Mouse (Mus musculus): Measurements from ENCODE around the gene Psmd9.

DNA sequence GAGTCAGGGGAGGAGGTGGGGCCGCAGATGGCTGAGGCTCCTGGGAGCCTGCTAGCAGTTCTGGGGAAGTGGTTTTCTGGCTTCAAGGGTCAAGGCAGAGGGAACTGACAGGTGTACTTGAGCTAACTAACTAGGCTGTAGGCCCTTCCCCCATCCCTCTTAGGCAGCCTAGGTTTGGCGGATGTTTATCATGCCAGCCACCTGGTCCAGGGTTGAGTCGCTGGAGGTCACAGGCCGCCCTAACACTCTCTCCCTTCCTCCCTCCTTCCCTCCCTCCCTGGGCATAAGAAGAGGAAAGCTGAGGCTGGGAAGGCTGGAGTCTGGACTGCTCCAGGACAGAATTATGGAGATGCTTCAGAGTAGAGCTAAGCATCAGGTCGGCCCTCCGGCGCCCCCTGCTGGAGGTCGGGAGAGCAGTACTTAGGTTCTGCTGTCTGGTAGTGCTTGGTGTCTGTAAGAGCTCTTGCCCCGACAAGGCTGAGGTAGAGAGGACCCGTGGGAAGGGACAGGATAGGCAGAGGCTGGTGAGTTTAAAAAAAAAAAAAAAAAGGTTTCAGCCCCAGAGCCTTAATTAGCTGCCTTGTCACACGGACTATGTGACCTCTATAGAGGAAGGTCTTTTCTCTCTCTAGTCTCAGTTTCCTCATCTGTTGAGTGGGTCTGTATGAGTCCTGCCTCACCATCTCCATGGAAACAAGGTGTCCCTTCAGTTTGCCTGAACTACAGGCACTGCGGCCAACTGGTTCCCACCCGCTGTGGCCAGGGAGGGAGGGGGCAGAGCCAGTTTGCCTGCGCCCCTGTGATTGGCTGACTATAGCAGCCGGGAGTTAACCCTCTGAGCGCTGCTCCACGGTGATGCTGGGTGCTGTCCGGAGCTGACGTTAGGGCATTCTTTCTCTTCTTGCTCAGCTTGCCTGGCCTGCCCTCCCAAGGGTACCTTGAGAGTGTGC, 19.5 kb upstream of the Psmd9 start:
- TF ChIP-seq POLR2A (IDR thresholded peaks at IDR 0.05; ENCODE audit: extremely low read depth, insufficient read depth, low read length), result no peak
- peak; percentile 94 for TF ChIP-seq CTCF (IDR thresholded peaks at IDR 0.05; ENCODE audit: low read depth, low read length)

Data from liver, adult 2 months (tissue).